Mouse (Mus musculus): ENCODE data around the gene Map1lc3b. TPM values are rescaled to one million over a fixed set of nuclear protein-coding genes. Genes with fewer than 3 reads are reported as not detected.

The Map1lc3b gene
- polyA plus RNA-seq (2012) = 29.2 and 30.4 TPM in 2 replicates

DNA sequence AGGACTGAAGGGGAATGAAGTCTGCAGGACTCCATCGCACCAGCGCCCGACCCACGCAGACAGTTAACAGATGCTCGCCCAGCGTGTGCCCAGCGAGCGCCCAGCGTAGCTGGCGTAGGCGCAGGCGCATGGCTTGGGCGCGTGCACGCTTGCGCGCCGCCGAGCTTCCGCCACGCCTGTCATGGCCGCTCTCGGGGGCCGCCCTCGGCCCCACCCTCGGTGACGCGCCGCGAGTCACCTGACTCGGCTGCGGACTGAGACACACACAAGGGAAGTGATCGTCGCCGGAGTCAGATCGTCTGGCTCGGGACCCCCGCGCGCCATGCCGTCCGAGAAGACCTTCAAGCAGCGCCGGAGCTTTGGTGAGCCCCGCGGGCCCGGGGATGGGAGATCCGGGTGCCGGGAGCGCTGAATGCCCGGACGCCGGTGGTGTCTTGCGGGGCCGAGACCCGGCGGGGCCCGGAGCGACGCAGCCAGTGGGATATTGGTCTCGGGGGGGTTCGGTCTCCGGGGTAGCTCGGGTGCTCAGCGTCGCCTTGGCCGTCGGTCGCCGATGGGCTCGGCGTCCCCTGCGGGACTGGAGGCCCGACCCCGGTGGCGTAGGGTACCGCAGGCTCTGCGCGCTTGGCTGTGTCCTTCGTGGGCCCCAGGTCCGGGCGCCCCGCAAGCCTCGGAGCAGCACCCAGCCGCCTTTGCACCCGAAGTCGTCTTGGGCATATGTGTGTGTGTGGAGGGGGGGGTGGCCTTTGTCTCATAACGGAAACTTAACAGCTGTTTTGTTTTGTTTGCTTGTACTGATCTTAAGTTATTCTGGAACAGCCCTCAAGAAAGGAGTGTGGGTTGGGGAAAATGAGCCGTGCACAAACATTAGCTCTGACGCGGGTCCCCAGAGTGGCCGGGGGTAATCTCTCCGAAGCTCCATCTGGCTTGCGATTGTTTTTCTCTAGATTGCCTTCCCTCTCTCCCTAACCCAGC is at the start of gene Map1lc3b:
TSS of gene Map1lc3b (plus strand) at position 159 of the 975 bp plus-strand sequence.
- H3K4me1 ChIP-seq (ENCODE audit: control insufficient read depth) = peaks cover 71% of the 10 kb centered on the region
- H3K27me3 ChIP-seq (ENCODE audit: control insufficient read depth) = no peaks in the 10 kb centered on the region
- H3K36me3 ChIP-seq (ENCODE audit: control insufficient read depth) = peaks cover 43% of the 10 kb centered on the region
- H3K4me3 ChIP-seq (replicated peaks) = peak within 1 kb of the TSS; percentile 100
- TF ChIP-seq TAL1 (IDR thresholded peaks at IDR 0.05; ENCODE audit: low read length) (no peak), GATA1 (IDR thresholded peaks at IDR 0.05; ENCODE audit: low read length) (no peak)
- no peaks in the 10 kb centered on the region for H3K9me3 ChIP-seq (ENCODE audit: control insufficient read depth, low read length)

DNA sequence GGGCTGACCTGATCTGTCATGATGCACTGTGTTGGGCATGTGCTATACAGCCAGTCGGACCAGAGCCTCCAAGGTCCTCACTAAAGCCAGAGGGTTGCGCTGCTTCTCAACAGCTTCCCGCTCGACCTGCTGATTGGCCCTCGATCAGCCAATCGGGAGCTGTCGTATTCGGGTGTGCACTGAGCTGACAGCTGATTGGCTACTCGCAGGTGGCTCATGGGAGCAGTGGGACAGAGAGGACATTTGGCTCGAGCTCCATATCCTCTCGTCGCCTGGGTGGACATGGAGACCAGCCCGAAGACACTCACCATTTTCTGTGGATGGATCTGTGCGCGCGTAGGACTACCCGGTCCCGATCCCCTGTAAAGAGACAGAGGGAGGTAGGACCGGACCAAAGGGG is 48.3 kb upstream of the Map1lc3b start:
- peaks cover 2% of the 10 kb centered on the region; the same call in 1 of the 2 replicates for H3K4me1 ChIP-seq (ENCODE audit: control insufficient read depth)
- H3K9me3 ChIP-seq (ENCODE audit: control insufficient read depth, low read length) = peaks cover 10% of the 10 kb centered on the region
- no peak overlapping the region for H3K4me3 ChIP-seq (replicated peaks)
- H3K36me3 ChIP-seq (ENCODE audit: control insufficient read depth) = no peaks in the 10 kb centered on the region
- TF ChIP-seq GATA1 (IDR thresholded peaks at IDR 0.05; ENCODE audit: low read length) = no peak
- TF ChIP-seq TAL1 (IDR thresholded peaks at IDR 0.05; ENCODE audit: low read length) = no peak
- H3K27me3 ChIP-seq (ENCODE audit: control insufficient read depth) = no peaks in the 10 kb centered on the region; the same call in 1 of the 2 replicates

DNA sequence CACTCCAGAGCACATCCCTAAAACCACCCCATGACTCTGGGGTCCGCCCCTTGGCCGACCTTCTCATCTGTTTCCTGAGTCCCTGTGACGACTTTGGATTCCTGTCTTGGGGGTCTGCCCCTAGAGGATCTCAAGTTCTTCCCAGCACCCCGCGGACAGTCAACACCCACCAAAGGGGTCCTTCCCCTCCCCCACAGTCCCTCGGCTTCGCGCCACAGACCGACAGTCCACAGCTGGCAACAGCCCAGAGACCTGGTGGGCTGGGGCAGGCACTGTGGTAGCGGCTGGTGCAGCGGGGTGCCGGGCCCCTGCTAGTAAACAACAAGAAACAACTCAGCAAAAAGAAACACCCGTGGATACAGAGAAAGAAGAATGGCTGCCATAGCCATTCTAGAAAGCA is 47.3 kb upstream of the Map1lc3b start:
- Histone ChIP-seq H3K4me3 (replicated peaks) (no peak overlapping the region), H3K27me3 (ENCODE audit: control insufficient read depth) (no peaks in the 10 kb centered on the region; the same call in 1 of the 2 replicates), H3K9me3 (ENCODE audit: control insufficient read depth, low read length) (peaks cover 10% of the 10 kb centered on the region), H3K4me1 (ENCODE audit: control insufficient read depth) (peaks cover 4% of the 10 kb centered on the region; the same call in 1 of the 2 replicates), H3K36me3 (ENCODE audit: control insufficient read depth) (no peaks in the 10 kb centered on the region)
- TF ChIP-seq GATA1 (IDR thresholded peaks at IDR 0.05; ENCODE audit: low read length) (no peak), TAL1 (IDR thresholded peaks at IDR 0.05; ENCODE audit: low read length) (no peak)

DNA sequence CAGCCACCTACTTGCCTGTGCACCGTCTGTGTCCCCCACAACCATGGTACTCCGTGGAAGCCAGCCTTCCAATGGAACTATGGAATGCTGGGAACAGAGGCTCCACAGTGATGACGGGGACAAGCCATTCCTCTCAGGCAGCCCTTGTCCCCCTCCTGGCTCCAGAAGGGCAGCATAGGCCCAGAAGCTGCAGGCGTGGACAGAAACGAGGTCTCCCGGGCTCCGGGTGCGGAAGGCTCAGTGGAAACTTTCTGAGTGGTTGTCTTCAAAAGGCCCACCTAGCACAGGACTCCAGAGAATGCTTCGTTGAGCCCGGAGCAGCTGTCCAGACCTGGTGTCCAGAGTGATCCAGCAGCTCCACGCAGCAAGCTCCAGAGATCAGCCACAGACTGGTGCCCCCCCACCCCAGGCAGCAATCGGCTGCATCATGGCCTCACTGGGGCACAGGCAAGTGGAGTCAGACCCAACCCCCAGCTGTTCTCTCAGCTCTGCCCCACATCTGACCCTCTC is 45.8 kb upstream of the Map1lc3b start, which contains the start of gene 1700018B08Rik:
TSS of gene 1700018B08Rik (minus strand) at position 45 of the 510 bp plus-strand sequence.
- Histone ChIP-seq H3K4me3 (replicated peaks) (no peak within 1 kb of the TSS), H3K4me1 (ENCODE audit: control insufficient read depth) (peaks cover 4% of the 10 kb centered on the region; the same call in 1 of the 2 replicates), H3K36me3 (ENCODE audit: control insufficient read depth) (no peaks in the 10 kb centered on the region; the same call in 1 of the 2 replicates), H3K9me3 (ENCODE audit: control insufficient read depth, low read length) (peaks cover 10% of the 10 kb centered on the region), H3K27me3 (ENCODE audit: control insufficient read depth) (no peaks in the 10 kb centered on the region; the same call in 1 of the 2 replicates)
- TF ChIP-seq TAL1 (IDR thresholded peaks at IDR 0.05; ENCODE audit: low read length) (no peak), GATA1 (IDR thresholded peaks at IDR 0.05; ENCODE audit: low read length) (no peak)

DNA sequence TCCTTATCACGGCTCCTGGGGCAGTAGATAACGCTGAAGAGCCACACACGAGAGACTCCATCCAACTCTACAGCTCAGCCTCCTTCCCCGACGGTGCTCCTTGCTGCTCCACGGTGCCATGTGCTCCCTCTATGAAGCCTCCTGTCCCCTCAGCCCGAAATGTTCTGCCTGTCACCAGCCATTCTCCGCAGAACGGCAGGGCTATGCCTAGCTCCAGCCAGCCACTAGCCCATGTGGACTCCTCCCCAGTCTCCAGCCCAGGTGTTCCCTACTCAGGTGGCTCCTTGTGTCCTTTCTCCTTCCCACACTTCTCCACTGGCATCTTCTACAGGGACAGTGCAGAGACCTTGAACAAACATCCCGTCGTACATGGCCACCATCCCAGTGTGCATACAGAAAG is 45.2 kb upstream of the Map1lc3b start:
- TF ChIP-seq GATA1 (IDR thresholded peaks at IDR 0.05; ENCODE audit: low read length) = no peak
- H3K27me3 ChIP-seq (ENCODE audit: control insufficient read depth) = no peaks in the 10 kb centered on the region; the same call in 1 of the 2 replicates
- H3K4me3 ChIP-seq (replicated peaks) = no peak overlapping the region

DNA sequence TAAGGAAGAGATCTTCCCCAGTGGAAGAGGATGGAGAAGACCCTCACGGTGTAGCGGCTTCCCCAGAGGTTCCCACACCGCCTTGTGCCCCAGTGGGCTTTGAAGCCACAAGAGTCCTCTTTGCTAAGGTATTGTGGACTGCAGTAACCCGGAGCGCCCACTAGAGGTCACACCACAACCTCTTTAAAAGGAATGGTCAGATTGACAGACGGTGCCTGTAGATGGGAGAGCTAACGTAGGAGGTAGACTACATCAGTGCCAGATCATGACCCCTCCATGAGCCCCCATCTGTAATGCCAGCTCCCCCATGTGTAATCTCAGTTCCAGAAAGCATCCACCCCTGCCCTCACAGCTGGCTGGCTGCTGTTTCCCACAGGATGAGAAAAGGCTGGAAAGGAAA is 43.0 kb upstream of the Map1lc3b start:
- TF ChIP-seq TAL1 (IDR thresholded peaks at IDR 0.05; ENCODE audit: low read length) = no peak
- TF ChIP-seq GATA1 (IDR thresholded peaks at IDR 0.05; ENCODE audit: low read length) = no peak
- peaks cover 28% of the 10 kb centered on the region for H3K36me3 ChIP-seq (ENCODE audit: control insufficient read depth)
- H3K4me1 ChIP-seq (ENCODE audit: control insufficient read depth) = peaks cover 4% of the 10 kb centered on the region; the same call in 1 of the 2 replicates
- H3K27me3 ChIP-seq (ENCODE audit: control insufficient read depth) = no peaks in the 10 kb centered on the region; the same call in 1 of the 2 replicates
- H3K9me3 ChIP-seq (ENCODE audit: control insufficient read depth, low read length) = peaks cover 4% of the 10 kb centered on the region
- no peak overlapping the region for H3K4me3 ChIP-seq (replicated peaks)

More for the DNA sequence above, 45.2 kb upstream of the Map1lc3b start:
- H3K4me1 ChIP-seq (ENCODE audit: control insufficient read depth) = peaks cover 4% of the 10 kb centered on the region; the same call in 1 of the 2 replicates
- H3K9me3 ChIP-seq (ENCODE audit: control insufficient read depth, low read length) = peaks cover 10% of the 10 kb centered on the region
- peaks cover 6% of the 10 kb centered on the region; the same call in 1 of the 2 replicates for H3K36me3 ChIP-seq (ENCODE audit: control insufficient read depth)

DNA sequence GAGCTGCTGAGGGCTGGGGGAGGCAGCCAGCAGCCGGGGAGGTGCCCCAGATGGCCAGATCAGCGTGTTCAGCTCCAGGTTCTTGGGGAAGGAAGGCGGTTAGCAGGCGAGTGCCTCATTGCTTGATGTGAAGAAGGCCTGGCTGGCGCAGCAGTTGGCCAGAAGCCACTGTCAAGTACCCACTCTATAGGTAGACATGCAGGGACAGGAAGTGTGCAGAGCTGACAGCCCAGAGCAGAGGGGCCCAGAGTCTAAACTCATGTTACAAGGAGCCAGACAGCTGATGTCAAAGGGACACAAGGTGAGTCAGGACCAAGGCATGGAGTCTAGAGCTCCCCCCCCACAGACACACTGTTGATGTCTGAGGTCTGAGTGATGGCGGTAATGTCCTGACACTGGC is 40.1 kb upstream of the Map1lc3b start:
- Histone ChIP-seq H3K4me1 (ENCODE audit: control insufficient read depth) (peaks cover 1% of the 10 kb centered on the region; the same call in 1 of the 2 replicates), H3K36me3 (ENCODE audit: control insufficient read depth) (peaks cover 55% of the 10 kb centered on the region), H3K9me3 (ENCODE audit: control insufficient read depth, low read length) (no peaks in the 10 kb centered on the region), H3K4me3 (replicated peaks) (no peak overlapping the region), H3K27me3 (ENCODE audit: control insufficient read depth) (no peaks in the 10 kb centered on the region)
- TF ChIP-seq GATA1 (IDR thresholded peaks at IDR 0.05; ENCODE audit: low read length) = no peak
- no peak for TF ChIP-seq TAL1 (IDR thresholded peaks at IDR 0.05; ENCODE audit: low read length)

DNA sequence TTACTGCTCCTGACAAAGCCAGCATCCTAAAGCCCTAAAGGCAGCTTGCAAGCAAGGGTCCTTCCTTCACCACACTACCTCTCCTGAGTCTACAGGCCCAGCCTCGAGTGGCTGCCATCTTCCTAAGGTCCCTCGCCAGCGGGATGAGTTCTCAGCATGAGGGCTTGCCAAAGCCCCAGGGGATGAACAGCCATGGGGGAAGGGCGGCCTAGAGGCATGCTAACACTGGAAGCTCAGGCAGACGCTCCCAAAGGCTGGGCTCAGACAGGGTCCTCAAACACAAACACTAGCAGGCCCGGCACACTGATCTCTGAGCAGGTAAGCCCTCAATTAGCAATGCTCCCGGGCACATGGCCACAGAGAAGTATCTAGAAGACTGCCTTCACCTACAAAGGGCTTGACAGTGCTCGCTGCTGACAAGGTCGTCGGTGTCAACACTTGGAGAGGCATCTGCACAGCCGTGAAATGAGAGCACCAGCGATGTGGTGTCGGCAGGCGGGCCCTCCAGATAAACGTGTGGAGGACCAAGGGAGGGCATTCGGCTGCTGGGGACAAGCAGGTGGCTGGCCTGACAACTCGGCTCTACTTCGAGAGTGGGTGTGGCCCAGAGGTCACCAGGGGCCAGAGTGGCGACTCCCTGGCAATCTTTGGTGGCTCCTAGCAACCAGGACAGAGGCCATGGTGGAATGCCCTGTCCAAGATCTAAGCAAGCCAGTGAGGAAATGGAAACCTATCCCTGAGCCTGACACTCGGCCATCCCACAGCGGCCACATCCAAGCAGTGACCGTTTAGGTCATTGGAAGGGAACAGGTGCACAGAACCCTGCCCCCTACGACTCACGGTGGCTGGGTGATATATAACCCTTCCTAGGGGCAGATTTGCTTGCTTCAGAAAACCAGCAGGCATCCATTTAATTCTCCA is 38.8 kb upstream of the Map1lc3b start:
- Histone ChIP-seq H3K9me3 (ENCODE audit: control insufficient read depth, low read length) (no peaks in the 10 kb centered on the region), H3K4me3 (replicated peaks) (no peak overlapping the region), H3K27me3 (ENCODE audit: control insufficient read depth) (no peaks in the 10 kb centered on the region), H3K36me3 (ENCODE audit: control insufficient read depth) (peaks cover 65% of the 10 kb centered on the region), H3K4me1 (ENCODE audit: control insufficient read depth) (peaks cover 1% of the 10 kb centered on the region; the same call in 1 of the 2 replicates)
- no peak for TF ChIP-seq TAL1 (IDR thresholded peaks at IDR 0.05; ENCODE audit: low read length)
